Mouse (Mus musculus) neural tube, embryonic 10.5 days (tissue): Measurements from ENCODE around the gene Tm6sf2.
"Not testable (repeated sequence)": the region's sequence is repeated elsewhere in the genome, so short reads cannot be mapped to it uniquely, and the experiment has no call there.

Experiments used
- DNase-seq: peaks from one replicate; pipeline ENCODE4 v3.0.0-alpha.2; 2017; ENCODE audit warnings: low spot score; ENCODE audit errors: extremely low spot score

The Tm6sf2 gene

GRCm38 (mm10) chr8:70072441-70073069 is at the start of gene Tm6sf2:
TSS of gene Tm6sf2 (plus strand) at chr8:70072924.
- DNase-seq: no peak

DNA sequence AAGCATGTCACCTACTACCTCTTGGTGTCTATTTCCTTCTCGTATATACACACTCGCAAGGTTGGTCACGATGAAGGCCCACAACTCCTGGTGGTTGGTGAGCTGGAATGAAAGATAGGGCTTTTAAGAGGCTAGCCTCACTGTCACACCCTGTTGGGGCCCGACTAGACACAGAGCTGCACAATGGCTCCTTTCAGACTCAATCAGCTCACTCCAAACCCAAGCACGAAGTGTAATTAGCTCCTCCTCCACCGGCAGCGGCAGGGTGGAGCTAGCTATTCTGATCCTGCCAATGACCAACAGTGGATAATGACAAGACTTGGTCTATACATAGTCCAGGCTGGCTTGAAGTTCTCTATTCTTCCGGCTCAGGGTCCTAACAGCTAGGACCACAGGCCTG is 49.1 kb upstream of the Tm6sf2 start:
- DNase-seq: no peak

GRCm38 (mm10) chr8:70026151-70026550 is 46.6 kb upstream of the Tm6sf2 start:
- DNase-seq: no peak

- DNase-seq: no peak
These were observed 42.5 kb upstream of the Tm6sf2 start for GRCm38 (mm10) chr8:70030255-70030654.

GRCm38 (mm10) chr8:70037994-70038393 is 34.7 kb upstream of the Tm6sf2 start:
- DNase-seq: no peak

GRCm38 (mm10) chr8:70041885-70042546 is 30.7 kb upstream of the Tm6sf2 start:
- DNase-seq: no peak

DNA sequence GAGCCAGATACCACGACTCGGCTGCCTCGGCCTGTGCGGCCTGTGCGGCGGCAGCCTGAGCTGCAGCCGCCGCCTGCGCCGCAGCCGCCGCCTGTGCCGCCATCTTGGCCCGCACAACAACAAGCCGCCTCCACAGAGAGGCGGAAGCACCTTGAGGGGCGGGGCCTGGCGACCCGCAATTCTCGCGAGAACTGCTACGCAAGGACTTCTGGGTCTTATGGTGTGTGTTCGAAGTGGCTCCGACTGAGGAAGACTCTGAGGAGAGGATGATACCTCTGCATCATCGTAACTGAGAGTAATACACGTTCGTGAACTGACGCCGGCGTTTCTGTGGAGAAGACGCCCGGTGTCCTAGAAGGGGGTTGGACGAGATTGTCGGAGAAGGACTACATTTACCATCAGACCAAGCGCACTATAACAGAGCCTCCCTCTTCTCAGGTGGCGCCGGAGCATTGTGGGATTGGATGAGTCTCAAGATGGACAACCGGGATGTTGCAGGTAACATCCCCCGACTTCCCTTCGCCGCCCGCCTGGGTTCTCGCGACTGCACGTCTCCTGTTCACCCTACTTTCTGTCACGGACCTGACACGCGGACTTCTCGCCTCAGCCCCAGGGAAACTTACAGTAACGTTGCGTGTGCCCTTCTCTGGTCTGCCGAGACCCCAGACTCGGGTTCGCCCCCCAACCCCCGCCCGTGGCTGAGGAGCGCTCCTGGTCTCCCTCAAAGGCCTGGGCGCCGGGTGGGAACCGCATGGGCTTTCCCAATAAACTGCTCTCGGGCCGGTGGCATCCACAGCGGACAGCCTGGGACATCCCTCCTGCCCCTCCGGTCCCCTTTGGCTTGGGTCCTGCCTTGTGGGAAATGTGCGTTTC is 29.9 kb upstream of the Tm6sf2 start, which contains the start of the genes Mau2 and Sugp1:
Gene Mau2, minus strand, starts transcription at position 152 of the 873 bp plus-strand sequence.
Gene Sugp1, plus strand, starts transcription at position 231 of the 873 bp plus-strand sequence.
- peak; percentile 96 for DNase-seq

DNA sequence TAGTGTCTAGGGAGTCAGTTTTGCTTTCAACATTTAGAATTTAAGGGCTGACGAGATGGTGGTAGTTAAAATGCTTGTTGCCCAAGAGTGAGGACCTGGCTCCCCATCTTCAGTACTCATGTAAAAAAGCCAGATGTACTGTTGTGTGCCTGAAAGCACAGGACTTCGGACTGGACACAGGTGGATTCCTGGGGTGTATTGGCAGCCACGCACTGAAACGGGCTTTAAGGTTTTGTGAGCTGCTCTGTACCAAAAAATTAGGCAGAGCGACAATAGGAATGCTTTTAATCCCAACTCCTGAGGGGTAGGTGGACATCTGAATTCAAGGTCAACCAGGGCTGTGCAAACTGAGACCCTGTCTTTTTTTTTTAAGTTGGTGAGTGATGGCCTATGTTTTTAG is 28.7 kb upstream of the Tm6sf2 start:
- DNase-seq: no peak

GRCm38 (mm10) chr8:70049662-70050061 is 23.1 kb upstream of the Tm6sf2 start:
- no peak for DNase-seq

DNA sequence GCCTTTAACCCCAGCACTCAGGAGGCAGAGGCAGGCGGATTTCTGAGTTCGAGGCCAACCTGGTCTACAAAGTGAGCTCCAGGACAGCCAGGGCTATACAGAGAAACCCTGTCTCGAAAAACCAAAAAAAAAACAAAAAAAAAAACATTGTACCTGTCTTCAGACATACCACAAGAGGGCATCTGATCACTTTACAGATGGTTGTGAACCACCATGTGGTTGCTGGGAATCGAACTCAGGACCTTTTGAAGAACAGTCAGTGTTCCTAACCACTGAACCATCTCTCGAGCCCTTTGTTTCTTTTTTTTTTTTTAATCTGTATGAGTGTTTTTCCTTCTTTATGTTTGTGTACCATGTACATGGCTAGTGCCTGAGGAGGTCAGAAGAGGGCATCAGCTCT is 22.3 kb upstream of the Tm6sf2 start:
- DNase-seq: not testable (repeated sequence)

DNA sequence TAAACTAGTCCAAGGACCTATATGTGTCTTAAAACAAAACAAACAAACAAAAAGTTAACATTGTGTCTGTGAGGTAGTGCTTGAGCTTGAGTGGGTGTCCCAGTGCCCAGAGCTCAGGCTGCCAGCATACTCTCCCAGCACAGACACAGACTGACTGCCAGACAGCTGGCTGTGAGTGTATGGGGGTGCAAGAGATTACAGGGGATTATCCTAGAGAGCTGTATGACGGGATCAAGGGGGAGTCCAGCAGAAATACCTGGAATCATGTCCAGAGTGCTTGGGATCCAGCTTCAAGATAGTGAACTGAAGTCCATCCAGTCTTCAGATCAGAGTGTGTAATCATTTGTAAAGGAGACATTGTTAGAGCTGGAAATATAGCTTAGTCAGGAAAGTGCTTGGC is 15.0 kb upstream of the Tm6sf2 start:
- DNase-seq: no peak

GRCm38 (mm10) chr8:70071836-70072440 is 786 bp upstream of the Tm6sf2 start:
- DNase-seq: no peak

GRCm38 (mm10) chr8:70073120-70073519 is 396 bp downstream of the Tm6sf2 start:
- no peak for DNase-seq

DNA sequence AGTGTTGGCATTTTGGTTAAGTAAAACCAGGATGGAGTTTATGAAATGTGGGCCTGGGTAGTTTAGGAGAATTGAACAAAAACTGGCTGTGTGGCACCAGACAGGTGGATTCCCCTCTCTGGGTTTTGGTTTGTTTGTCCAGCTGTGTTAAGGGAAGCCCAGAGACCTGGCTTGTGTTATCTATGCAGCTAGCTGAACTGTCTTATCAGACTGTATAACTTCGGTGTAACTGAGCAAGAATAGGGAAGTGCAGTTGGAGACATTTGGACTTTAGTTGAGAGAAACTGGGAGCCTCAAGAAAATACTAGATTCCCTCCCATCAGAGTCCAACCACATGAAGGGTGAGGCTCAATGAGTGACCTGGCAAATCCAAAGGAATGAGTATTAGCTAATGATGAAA is 958 bp downstream of the Tm6sf2 start:
- DNase-seq: no peak

- DNase-seq: no peak
These were observed 9.3 kb downstream of the Tm6sf2 start for GRCm38 (mm10) chr8:70081976-70082375.

GRCm38 (mm10) chr8:70083285-70083684 is 10.6 kb downstream of the Tm6sf2 start, which contains the start of gene Hapln4:
TSS of gene Hapln4 (plus strand) at chr8:70083457.
- peak; percentile 73 for DNase-seq

DNA sequence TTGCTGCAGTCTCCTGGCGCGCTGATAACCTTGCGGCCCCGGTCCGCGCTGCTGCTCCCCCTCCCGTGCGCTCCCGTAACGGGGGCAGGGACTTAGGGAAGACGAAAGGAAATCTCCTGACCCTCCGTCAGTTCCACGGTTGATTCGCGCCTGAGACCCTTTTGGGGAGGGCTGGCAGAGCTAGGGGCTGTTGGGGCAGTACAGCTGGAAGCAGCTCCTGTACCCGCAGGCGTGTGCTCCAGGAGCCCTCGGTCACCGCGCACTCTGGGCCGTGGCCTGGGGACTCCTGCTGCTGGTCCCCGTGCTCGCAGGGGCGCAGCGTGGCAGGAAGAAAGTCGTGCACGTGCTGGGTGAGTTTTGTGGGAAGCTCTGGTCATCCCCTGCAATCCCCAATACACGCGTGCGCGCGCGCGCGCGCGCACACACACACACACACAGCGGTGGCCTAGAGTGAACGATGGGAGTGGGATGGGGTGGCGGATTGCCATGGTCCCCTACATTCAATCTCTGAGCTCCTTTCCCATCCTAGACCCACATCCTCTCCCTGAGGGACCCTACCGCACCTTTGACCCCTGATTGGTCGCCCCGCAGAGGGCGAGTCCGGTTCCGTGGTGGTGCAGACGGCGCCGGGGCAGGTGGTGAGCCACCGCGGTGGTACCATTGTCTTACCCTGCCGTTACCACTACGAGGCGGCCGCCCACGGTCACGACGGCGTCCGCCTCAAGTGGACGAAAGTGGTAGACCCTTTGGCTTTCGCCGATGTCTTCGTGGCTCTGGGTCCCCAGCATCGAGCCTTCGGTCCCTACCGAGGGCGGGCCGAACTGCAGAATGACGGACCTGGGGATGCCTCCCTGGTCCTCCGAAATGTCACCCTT is 11.7 kb downstream of the Tm6sf2 start:
- DNase-seq: peak; percentile 57

DNA sequence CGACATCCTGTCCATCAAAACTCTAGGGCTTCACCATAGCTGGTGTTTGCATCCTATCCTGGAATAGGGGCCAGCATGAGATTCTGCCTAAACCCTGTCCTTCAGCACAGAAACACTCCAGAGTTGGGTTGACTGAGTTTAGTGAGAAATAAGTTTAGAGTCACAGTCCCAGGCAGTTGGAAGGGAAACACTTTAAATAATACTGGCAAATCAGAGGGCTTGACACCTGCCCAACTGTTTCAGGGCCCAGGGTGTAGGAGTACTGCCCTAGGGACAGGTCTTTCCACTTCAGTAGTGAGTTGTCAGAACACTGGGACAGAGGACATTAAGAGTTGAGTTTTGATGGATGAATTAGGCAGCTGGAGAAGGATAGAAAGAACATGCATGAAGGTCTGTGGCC is 13.4 kb downstream of the Tm6sf2 start:
- no peak for DNase-seq

DNA sequence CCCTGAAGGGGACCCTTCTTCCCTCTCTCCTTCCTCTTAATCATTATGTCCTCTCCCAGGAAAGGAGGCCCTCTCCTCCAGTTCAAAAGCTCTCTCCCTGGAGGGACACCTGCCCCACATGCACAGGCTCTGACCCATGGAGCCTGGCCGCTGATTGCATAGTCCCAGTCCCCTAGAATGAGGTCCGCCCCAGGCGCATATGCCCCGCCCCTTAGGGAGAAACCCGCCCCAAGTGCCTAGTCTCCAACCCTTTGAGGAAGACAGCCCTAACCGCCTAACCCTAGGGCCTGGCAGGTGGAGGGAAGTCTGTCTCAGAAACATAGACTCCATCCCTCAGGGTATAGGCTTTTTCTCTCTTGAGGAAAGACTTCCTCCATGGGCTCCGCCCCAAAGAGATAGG is 14.5 kb downstream of the Tm6sf2 start:
- DNase-seq: peak; percentile 21

DNA sequence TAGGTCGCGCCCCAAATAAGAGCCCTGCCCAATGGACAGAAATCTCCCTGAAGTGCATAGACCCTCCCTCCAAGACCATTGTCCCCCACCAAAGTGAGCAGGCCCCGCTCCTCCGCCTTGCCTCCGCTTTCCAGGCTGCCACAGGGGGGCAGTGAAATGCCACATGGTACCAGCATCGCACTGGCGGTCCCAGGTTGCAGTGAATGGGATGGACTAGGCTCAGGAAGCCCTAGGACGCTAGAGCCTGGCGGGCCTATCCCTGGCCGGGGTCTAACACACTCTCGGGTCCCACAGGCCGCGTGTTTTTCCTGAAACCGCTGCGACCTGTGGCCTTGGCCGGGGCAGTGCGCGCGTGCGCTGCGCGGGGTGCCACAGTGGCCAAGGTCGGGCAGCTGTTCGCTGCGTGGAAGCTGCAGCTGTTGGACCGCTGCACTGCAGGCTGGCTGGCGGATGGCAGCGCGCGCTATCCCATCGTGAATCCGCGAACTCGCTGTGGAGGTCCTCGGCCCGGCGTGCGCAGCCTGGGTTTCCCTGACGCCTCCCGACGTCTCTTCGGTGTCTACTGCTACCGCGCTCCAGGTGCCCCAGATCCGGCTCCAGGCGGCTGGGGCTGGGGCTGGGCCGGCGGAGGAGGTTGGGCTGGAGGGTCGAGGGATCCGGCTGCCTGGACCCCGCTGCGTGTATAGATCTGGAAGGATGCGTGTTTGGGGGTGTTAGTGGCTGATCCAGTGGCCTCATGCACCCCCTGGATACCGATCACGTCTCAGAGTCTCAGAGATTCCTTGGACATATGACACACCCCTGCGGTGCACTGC is 15.3 kb downstream of the Tm6sf2 start:
- peak; percentile 73 for DNase-seq
